Mouse (Mus musculus) ovary, adult 18-20 months (tissue): ENCODE results near the gene Mtcl1.
"Not testable (repeated sequence)": the region's sequence is repeated elsewhere in the genome, so short reads cannot be mapped to it uniquely, and the experiment has no call there.

Source experiments
- DNase-seq: peaks from one replicate; pipeline ENCODE4 v3.0.0; 2022; ENCODE audit warnings: low spot score, mixed read lengths

The Mtcl1 gene

GRCm38 (mm10) chr17:66447978-66448377 lies 1.6 kb downstream of the Mtcl1 start:
- DNase-seq, result no peak

- no peak for DNase-seq
Measured at GRCm38 (mm10) chr17:66447007-66447312, 2.6 kb downstream of the Mtcl1 start.

- no peak for DNase-seq
Measured at GRCm38 (mm10) chr17:66446196-66447006, 3.1 kb downstream of the Mtcl1 start.

- DNase-seq, result no peak
Measured at GRCm38 (mm10) chr17:66444059-66444700, 5.4 kb downstream of the Mtcl1 start.

GRCm38 (mm10) chr17:66439888-66440287 lies 9.7 kb downstream of the Mtcl1 start:
- DNase-seq, result no peak

GRCm38 (mm10) chr17:66439051-66439753 lies 10.3 kb downstream of the Mtcl1 start:
- DNase-seq, result no peak

GRCm38 (mm10) chr17:66438137-66438536 lies 11.4 kb downstream of the Mtcl1 start:
- DNase-seq, result no peak

- DNase-seq, result no peak
Measured at GRCm38 (mm10) chr17:66436811-66437210, 12.7 kb downstream of the Mtcl1 start.

GRCm38 (mm10) chr17:66435982-66436381 lies 13.6 kb downstream of the Mtcl1 start:
- DNase-seq, result no peak

- no peak for DNase-seq
Measured at GRCm38 (mm10) chr17:66435007-66435406, 14.5 kb downstream of the Mtcl1 start.

GRCm38 (mm10) chr17:66434566-66434965 lies 15.0 kb downstream of the Mtcl1 start:
- no peak for DNase-seq

- DNase-seq, result not testable (repeated sequence)
Measured at GRCm38 (mm10) chr17:66424601-66425000, 24.9 kb downstream of the Mtcl1 start.

- DNase-seq, result no peak
Measured at GRCm38 (mm10) chr17:66419421-66419820, 30.1 kb downstream of the Mtcl1 start.

GRCm38 (mm10) chr17:66417748-66418147 lies 31.8 kb downstream of the Mtcl1 start:
- no peak for DNase-seq

GRCm38 (mm10) chr17:66417329-66417728 lies 32.2 kb downstream of the Mtcl1 start:
- no peak for DNase-seq

- no peak for DNase-seq
Measured at GRCm38 (mm10) chr17:66416841-66417313, 32.7 kb downstream of the Mtcl1 start.

GRCm38 (mm10) chr17:66416436-66416835 lies 33.1 kb downstream of the Mtcl1 start:
- DNase-seq, result no peak

- no peak for DNase-seq
Measured at GRCm38 (mm10) chr17:66414331-66414730, 35.2 kb downstream of the Mtcl1 start.

GRCm38 (mm10) chr17:66412155-66412970 lies 37.2 kb downstream of the Mtcl1 start:
- DNase-seq, result no peak

GRCm38 (mm10) chr17:66410884-66411426 lies 38.6 kb downstream of the Mtcl1 start:
- DNase-seq, result no peak

- no peak for DNase-seq
Measured at GRCm38 (mm10) chr17:66409070-66409605, 40.4 kb downstream of the Mtcl1 start.
